Mouse (Mus musculus) intestine, embryonic 15.5 days (tissue): Measurements from ENCODE around the gene Etl4. TPM values are rescaled to one million over a fixed set of nuclear protein-coding genes. Genes with fewer than 3 reads are reported as not detected.
"Not testable (repeated sequence)": the region's sequence is repeated elsewhere in the genome, so short reads cannot be mapped to it uniquely, and the experiment has no call there.

Experiments
- ATAC-seq: fragments of 200-750 bp; cut with Nextera tagmentation; 2 replicates; pipeline ENCODE4 v1.8.0; 2017; ENCODE audit warnings: moderate TSS enrichment, moderate library complexity
- H3K27ac ChIP-seq: fragments of 300-500 bp; sonication (generic); 2 replicates; pipeline ENCODE4 v1.5.1; 2015; ENCODE audit warnings: mild to moderate bottlenecking, inconsistent platforms
- H3K27me3 ChIP-seq: fragments of 300-500 bp; sonication (generic); replicated peaks from 2 replicates; pipeline ENCODE4 v1.6.1; 2015; ENCODE audit warnings: inconsistent platforms
- H3K36me3 ChIP-seq: fragments of 300-500 bp; sonication (generic); 2 replicates; pipeline ENCODE4 v1.6.1; 2015; ENCODE audit warnings: inconsistent platforms
- H3K4me1 ChIP-seq: fragments of 300-500 bp; sonication (generic); replicated peaks from 2 replicates; pipeline ENCODE4 v1.6.1; 2015; ENCODE audit warnings: inconsistent platforms
- H3K4me2 ChIP-seq: fragments of 300-500 bp; sonication (generic); replicated peaks from 2 replicates; pipeline ENCODE4 v1.6.1; 2015; ENCODE audit warnings: mild to moderate bottlenecking, inconsistent platforms
- H3K4me3 ChIP-seq: fragments of 300-500 bp; sonication (generic); replicated peaks from 2 replicates; pipeline ENCODE4 v1.5.1; 2015; ENCODE audit warnings: inconsistent platforms
- H3K9ac ChIP-seq: fragments of 300-500 bp; sonication (generic); 2 replicates; pipeline ENCODE4 v1.6.1; 2015; ENCODE audit warnings: inconsistent platforms
- H3K9me3 ChIP-seq: fragments of 300-500 bp; sonication (generic); 2 replicates; pipeline ENCODE4 v1.6.1; 2016; ENCODE audit warnings: inconsistent platforms
- WGBS: fragments of 180-500 bp; shearing (Covaris S2); methylation state at CpG from one replicate; pipeline ENCODE4 v1.1.7; 2015; 5-methylcytosine and 5-hydroxymethylcytosine counted together
- polyA plus RNA-seq: library from polyadenylated mRNA; unstranded; fragments of >200 nt; fragmentation: Nextera tagmentation; extraction: Ambion mirVana; gene quantifications from 2 replicates; pipeline ENCODE4 v1.2.1, GENCODE M21; 2015

Etl4 gene
- polyA plus RNA-seq, 1 experiment from 2014 or later, result 32.8 TPM

GRCm38 (mm10) chr2:20678793-20679192 is 769.2 kb downstream of the Etl4 start:
- no peak overlapping the region for H3K4me3 ChIP-seq
- no peaks in the 10 kb centered on the region for H3K36me3 ChIP-seq
- WGBS, result 57% methylated on average over 7 of the region's 7 CpGs
- no peak overlapping the region for H3K9ac ChIP-seq
- no peaks in the 10 kb centered on the region for H3K27me3 ChIP-seq
- H3K4me2 ChIP-seq, result no peak overlapping the region
- H3K9me3 ChIP-seq, result no peaks in the 10 kb centered on the region
- no peak for ATAC-seq
- no peak overlapping the region for H3K27ac ChIP-seq
- H3K4me1 ChIP-seq, result no peaks in the 10 kb centered on the region

- not testable (repeated sequence) for H3K9ac ChIP-seq, H3K4me1 ChIP-seq, H3K4me2 ChIP-seq, H3K4me3 ChIP-seq, ATAC-seq, H3K9me3 ChIP-seq, H3K27me3 ChIP-seq, H3K27ac ChIP-seq, H3K36me3 ChIP-seq
- WGBS, result 91% methylated on average over 6 of the region's 6 CpGs
Measured at GRCm38 (mm10) chr2:20682203-20682602, 772.6 kb downstream of the Etl4 start.

- WGBS, result 32% methylated on average over 3 of the region's 3 CpGs
- Histone ChIP-seq H3K27me3 (no peaks in the 10 kb centered on the region), H3K27ac (peak overlapping the region; percentile 71), H3K36me3 (no peaks in the 10 kb centered on the region), H3K4me3 (no peak overlapping the region), H3K9me3 (no peaks in the 10 kb centered on the region), H3K9ac (no peak overlapping the region), H3K4me2 (no peak overlapping the region), H3K4me1 (0 out of 2 replicates have a peak, but pooled peaks cover 7% of the 10 kb centered on the region)
- peak; percentile 89 for ATAC-seq
Measured at GRCm38 (mm10) chr2:20689389-20689788, 779.8 kb downstream of the Etl4 start.

- H3K4me1 ChIP-seq, result 0 out of 2 replicates have a peak, but pooled peaks cover 7% of the 10 kb centered on the region
- no peaks in the 10 kb centered on the region for H3K27me3 ChIP-seq
- H3K9me3 ChIP-seq, result no peaks in the 10 kb centered on the region
- no peak overlapping the region for H3K4me3 ChIP-seq
- peak; percentile 71 for ATAC-seq
- H3K4me2 ChIP-seq, result no peak overlapping the region
- 0 out of 2 replicates have a peak overlapping the region, but pooled peaks have one; percentile 69 for H3K27ac ChIP-seq
- H3K9ac ChIP-seq, result no peak overlapping the region
- H3K36me3 ChIP-seq, result no peaks in the 10 kb centered on the region
- 60% methylated on average over 3 of the region's 3 CpGs for WGBS
Measured at GRCm38 (mm10) chr2:20692898-20693297, 783.3 kb downstream of the Etl4 start.

GRCm38 (mm10) chr2:20693772-20694171 is 784.2 kb downstream of the Etl4 start:
- 0 out of 2 replicates have a peak, but pooled peaks cover 7% of the 10 kb centered on the region for H3K4me1 ChIP-seq
- peak overlapping the region; percentile 69; the same call in 1 of the 2 replicates for H3K27ac ChIP-seq
- no peaks in the 10 kb centered on the region for H3K36me3 ChIP-seq
- peak; percentile 23; the same call in 1 of the 2 replicates for ATAC-seq
- no peaks in the 10 kb centered on the region for H3K27me3 ChIP-seq
- H3K9me3 ChIP-seq, result no peaks in the 10 kb centered on the region
- no peak overlapping the region for H3K4me3 ChIP-seq
- WGBS, result 80% methylated on average over 1 of the region's 1 CpGs
- no peak overlapping the region for H3K4me2 ChIP-seq
- no peak overlapping the region for H3K9ac ChIP-seq

- 70% methylated on average over 1 of the region's 1 CpGs for WGBS
- no peak for ATAC-seq
- Histone ChIP-seq H3K4me2 (no peak overlapping the region), H3K27me3 (no peaks in the 10 kb centered on the region), H3K4me3 (no peak overlapping the region), H3K4me1 (0 out of 2 replicates have a peak, but pooled peaks cover 2% of the 10 kb centered on the region), H3K27ac (no peak overlapping the region), H3K9me3 (no peaks in the 10 kb centered on the region), H3K36me3 (no peaks in the 10 kb centered on the region), H3K9ac (no peak overlapping the region)
Measured at GRCm38 (mm10) chr2:20697719-20698118, 788.1 kb downstream of the Etl4 start.

GRCm38 (mm10) chr2:20705110-20705509 is 795.5 kb downstream of the Etl4 start:
- no peak overlapping the region for H3K27ac ChIP-seq
- H3K9ac ChIP-seq, result no peak overlapping the region
- peak; percentile 77 for ATAC-seq
- H3K36me3 ChIP-seq, result no peaks in the 10 kb centered on the region
- 51% methylated on average over 4 of the region's 4 CpGs for WGBS
- no peaks in the 10 kb centered on the region for H3K9me3 ChIP-seq
- H3K4me3 ChIP-seq, result no peak overlapping the region
- H3K4me1 ChIP-seq, result no peaks in the 10 kb centered on the region
- no peaks in the 10 kb centered on the region for H3K27me3 ChIP-seq
- no peak overlapping the region for H3K4me2 ChIP-seq

GRCm38 (mm10) chr2:20710589-20710988 is 801.0 kb downstream of the Etl4 start:
- Histone ChIP-seq H3K36me3 (no peaks in the 10 kb centered on the region), H3K4me1 (no peaks in the 10 kb centered on the region), H3K27me3 (no peaks in the 10 kb centered on the region), H3K4me2 (no peak overlapping the region), H3K9ac (no peak overlapping the region), H3K27ac (no peak overlapping the region), H3K9me3 (no peaks in the 10 kb centered on the region), H3K4me3 (no peak overlapping the region)
- no peak for ATAC-seq
- WGBS, result 79% methylated on average over 7 of the region's 7 CpGs

- Histone ChIP-seq H3K27me3 (no peaks in the 10 kb centered on the region), H3K9me3 (no peaks in the 10 kb centered on the region), H3K4me1 (no peaks in the 10 kb centered on the region), H3K36me3 (no peaks in the 10 kb centered on the region), H3K4me3 (no peak overlapping the region), H3K27ac (no peak overlapping the region), H3K4me2 (no peak overlapping the region), H3K9ac (no peak overlapping the region)
- WGBS, result 40% methylated on average over 2 of the region's 2 CpGs
- peak; percentile 76 for ATAC-seq
Measured at GRCm38 (mm10) chr2:20711024-20711423, 801.4 kb downstream of the Etl4 start.

GRCm38 (mm10) chr2:20719105-20719504 is 809.5 kb downstream of the Etl4 start:
- no peak for ATAC-seq
- H3K4me1 ChIP-seq, result peaks cover 18% of the 10 kb centered on the region
- WGBS, result 62% methylated on average over 4 of the region's 4 CpGs
- H3K27ac ChIP-seq, result no peak overlapping the region
- no peaks in the 10 kb centered on the region for H3K36me3 ChIP-seq
- no peaks in the 10 kb centered on the region for H3K27me3 ChIP-seq
- no peaks in the 10 kb centered on the region for H3K9me3 ChIP-seq
- H3K4me2 ChIP-seq, result no peak overlapping the region
- H3K9ac ChIP-seq, result no peak overlapping the region
- H3K4me3 ChIP-seq, result no peak overlapping the region

GRCm38 (mm10) chr2:20721098-20721497 is 811.5 kb downstream of the Etl4 start:
- peaks cover 23% of the 10 kb centered on the region for H3K4me1 ChIP-seq
- 65% methylated on average over 3 of the region's 3 CpGs for WGBS
- no peaks in the 10 kb centered on the region for H3K27me3 ChIP-seq

GRCm38 (mm10) chr2:20722165-20722991 is 812.8 kb downstream of the Etl4 start:
- H3K9ac ChIP-seq, result peak overlapping the region; percentile 29
- peaks cover 23% of the 10 kb centered on the region for H3K4me1 ChIP-seq
- ATAC-seq, result peak; percentile 8; the same call in 1 of the 2 replicates
- H3K27me3 ChIP-seq, result no peaks in the 10 kb centered on the region
- H3K4me2 ChIP-seq, result peak overlapping the region; percentile 49
- H3K36me3 ChIP-seq, result no peaks in the 10 kb centered on the region
- peak overlapping the region; percentile 61 for H3K27ac ChIP-seq
- peak overlapping the region; percentile 15 for H3K4me3 ChIP-seq
- no peaks in the 10 kb centered on the region for H3K9me3 ChIP-seq
- WGBS, result 15% methylated on average over 15 of the region's 15 CpGs

More at GRCm38 (mm10) chr2:20721098-20721497, 811.5 kb downstream of the Etl4 start:
- no peak for ATAC-seq
- Histone ChIP-seq H3K9me3 (no peaks in the 10 kb centered on the region), H3K4me3 (no peak overlapping the region), H3K36me3 (no peaks in the 10 kb centered on the region), H3K27ac (no peak overlapping the region), H3K4me2 (no peak overlapping the region), H3K9ac (no peak overlapping the region)
